Mouse (Mus musculus): Measurements from ENCODE around the gene Tent4a. TPM values are rescaled to one million over a fixed set of nuclear protein-coding genes. Genes with fewer than 3 reads are reported as not detected.

The Tent4a gene
- polyA plus RNA-seq, 1 experiment from 2014 or later: 5.5 TPM

- no peak for ATAC-seq (replicated peaks; ENCODE audit: low FRiP score)
- Histone ChIP-seq H3K27me3 (0 out of 2 replicates have a peak, but pooled peaks cover 3% of the 10 kb centered on the region), H3K27ac (peak overlapping the region; percentile 11; the same call in 1 of the 2 replicates), H3K4me3 (replicated peaks) (no peak overlapping the region), H3K9me3 (replicated peaks) (no peaks in the 10 kb centered on the region), H3K4me2 (no peak overlapping the region), H3K4me1 (peaks cover 27% of the 10 kb centered on the region), H3K9ac (no peak overlapping the region), H3K36me3 (no peaks in the 10 kb centered on the region)
- WGBS: 27% methylated on average over 17 of the region's 17 CpGs
Measured at GRCm38 (mm10) chr13:69542571-69543352, 8.3 kb upstream of the Tent4a start.

DNA sequence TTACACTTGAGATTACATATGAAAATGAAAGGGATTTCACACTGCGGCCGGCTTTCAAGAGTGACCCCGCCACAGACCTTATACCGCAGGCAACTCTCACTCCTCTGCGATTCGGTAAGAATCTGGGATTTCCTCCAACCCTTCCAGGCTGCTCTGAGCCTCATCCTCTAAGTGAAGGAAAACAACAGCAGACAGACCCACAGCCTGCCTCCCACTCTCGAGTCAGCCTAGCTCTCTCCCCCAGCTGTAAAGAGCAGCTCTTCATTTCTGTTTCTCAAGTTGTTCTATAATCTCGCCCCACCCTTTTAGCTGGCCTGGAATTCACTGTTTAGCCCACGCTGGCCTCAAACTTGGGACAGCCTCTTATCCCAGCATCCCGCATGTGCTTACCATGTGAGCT is 7.4 kb upstream of the Tent4a start:
- Histone ChIP-seq H3K9me3 (replicated peaks) (no peaks in the 10 kb centered on the region), H3K4me1 (peaks cover 27% of the 10 kb centered on the region), H3K9ac (no peak overlapping the region), H3K36me3 (no peaks in the 10 kb centered on the region), H3K27me3 (0 out of 2 replicates have a peak, but pooled peaks cover 3% of the 10 kb centered on the region), H3K27ac (peak overlapping the region; percentile 15), H3K4me3 (replicated peaks) (no peak overlapping the region), H3K4me2 (no peak overlapping the region)
- ATAC-seq (replicated peaks; ENCODE audit: low FRiP score): no peak
- WGBS: 52% methylated on average over 10 of the region's 10 CpGs

- Histone ChIP-seq H3K36me3 (no peaks in the 10 kb centered on the region), H3K27ac (peak overlapping the region; percentile 15), H3K4me2 (no peak overlapping the region), H3K9ac (no peak overlapping the region), H3K9me3 (replicated peaks) (no peaks in the 10 kb centered on the region), H3K4me1 (peaks cover 29% of the 10 kb centered on the region), H3K4me3 (replicated peaks) (no peak overlapping the region), H3K27me3 (no peaks in the 10 kb centered on the region)
- no peak for ATAC-seq (replicated peaks; ENCODE audit: low FRiP score)
- WGBS: 58% methylated on average over 6 of the region's 6 CpGs
Measured at GRCm38 (mm10) chr13:69541209-69541608, 6.8 kb upstream of the Tent4a start.

GRCm38 (mm10) chr13:69538327-69538726 is 3.9 kb upstream of the Tent4a start:
- 33% methylated on average over 4 of the region's 4 CpGs for WGBS
- no peak for ATAC-seq (replicated peaks; ENCODE audit: low FRiP score)
- H3K36me3 ChIP-seq: no peaks in the 10 kb centered on the region

GRCm38 (mm10) chr13:69537366-69537765 is 2.9 kb upstream of the Tent4a start:
- no peaks in the 10 kb centered on the region for H3K27me3 ChIP-seq
- H3K4me3 ChIP-seq (replicated peaks): no peak overlapping the region
- H3K27ac ChIP-seq: no peak overlapping the region
- H3K4me2 ChIP-seq: no peak overlapping the region
- H3K9ac ChIP-seq: no peak overlapping the region
- peaks cover 28% of the 10 kb centered on the region for H3K4me1 ChIP-seq
- ATAC-seq (replicated peaks; ENCODE audit: low FRiP score): no peak
- H3K9me3 ChIP-seq (replicated peaks): no peaks in the 10 kb centered on the region
- H3K36me3 ChIP-seq: no peaks in the 10 kb centered on the region
- 82% methylated on average over 7 of the region's 7 CpGs for WGBS

More at GRCm38 (mm10) chr13:69538327-69538726, 3.9 kb upstream of the Tent4a start:
- Histone ChIP-seq H3K9ac (no peak overlapping the region), H3K4me2 (no peak overlapping the region), H3K9me3 (replicated peaks) (no peaks in the 10 kb centered on the region), H3K27ac (no peak overlapping the region), H3K27me3 (no peaks in the 10 kb centered on the region), H3K4me3 (replicated peaks) (no peak overlapping the region), H3K4me1 (peaks cover 30% of the 10 kb centered on the region)

GRCm38 (mm10) chr13:69536021-69536420 is 1.6 kb upstream of the Tent4a start:
- Histone ChIP-seq H3K4me3 (replicated peaks) (peak overlapping the region; percentile 79), H3K36me3 (no peaks in the 10 kb centered on the region), H3K27ac (peak overlapping the region; percentile 96; the same call in 1 of the 2 replicates), H3K4me2 (peak overlapping the region; percentile 95), H3K4me1 (peaks cover 34% of the 10 kb centered on the region), H3K9me3 (replicated peaks) (no peaks in the 10 kb centered on the region), H3K27me3 (no peaks in the 10 kb centered on the region), H3K9ac (0 out of 2 replicates have a peak overlapping the region, but pooled peaks have one; percentile 88)
- 72% methylated on average over 4 of the region's 4 CpGs for WGBS
- no peak for ATAC-seq (replicated peaks; ENCODE audit: low FRiP score)

GRCm38 (mm10) chr13:69534654-69535551 is 486 bp upstream of the Tent4a start:
- ATAC-seq (replicated peaks; ENCODE audit: low FRiP score): peak; percentile 96
- peak overlapping the region; percentile 95 for H3K4me2 ChIP-seq
- no peaks in the 10 kb centered on the region for H3K27me3 ChIP-seq
- H3K36me3 ChIP-seq: peaks cover 6% of the 10 kb centered on the region
- under 1% methylated on average over 75 of the region's 86 CpGs for WGBS
- peak overlapping the region; percentile 90 for H3K9ac ChIP-seq
- H3K4me1 ChIP-seq: peaks cover 44% of the 10 kb centered on the region
- peak overlapping the region; percentile 79 for H3K4me3 ChIP-seq (replicated peaks)
- no peaks in the 10 kb centered on the region for H3K9me3 ChIP-seq (replicated peaks)
- H3K27ac ChIP-seq: peak overlapping the region; percentile 96

DNA sequence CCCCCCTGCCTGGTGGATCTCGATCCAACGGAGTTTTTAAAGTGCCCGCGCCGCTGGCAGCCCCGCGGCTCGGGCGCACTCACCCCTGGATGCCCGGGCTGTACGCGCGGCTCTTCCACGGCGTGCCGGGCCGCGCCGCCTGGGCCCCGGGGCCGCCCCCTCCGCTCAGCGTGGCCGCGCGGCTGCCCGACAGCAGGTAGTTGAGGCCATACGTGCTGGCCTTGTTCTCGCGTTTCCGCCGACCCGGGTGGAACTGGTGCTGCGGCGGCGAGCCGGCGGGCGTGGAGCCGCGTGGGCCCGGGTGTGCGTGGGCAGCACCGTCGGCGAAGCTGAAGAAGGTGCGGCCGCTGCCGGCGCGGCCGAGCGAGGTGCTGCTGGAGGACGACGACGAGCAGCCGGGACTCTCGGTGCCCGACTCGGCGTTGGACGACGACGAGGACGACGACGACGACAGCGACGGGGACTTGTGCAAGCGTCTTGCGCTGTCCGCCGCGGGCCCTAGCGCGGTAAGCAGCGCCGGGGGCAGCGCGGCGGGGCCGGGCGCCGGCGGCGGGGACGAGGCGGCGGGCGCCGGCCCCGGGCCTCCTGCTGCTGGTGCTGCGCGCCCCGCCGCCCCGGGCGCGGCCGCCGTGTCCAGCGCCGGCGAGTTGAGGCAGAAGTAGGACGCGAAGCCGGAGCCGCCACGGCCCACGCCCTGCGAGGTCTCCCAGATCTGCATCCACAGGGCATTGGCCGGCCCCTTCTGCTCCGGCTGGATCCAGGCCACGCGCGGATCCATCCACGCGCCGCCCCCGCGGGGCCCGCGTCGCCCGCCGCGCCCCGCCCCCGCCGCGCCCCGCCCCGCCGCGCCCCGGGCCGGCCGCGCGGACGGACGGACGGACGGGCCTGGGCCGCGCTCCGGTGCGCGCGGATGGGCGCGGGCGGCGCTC is 748 bp downstream of the Tent4a start, which contains the start of gene Nsun2:
TSS of gene Nsun2 (plus strand) at position 342 of the 929 bp plus-strand sequence.
- Histone ChIP-seq H3K36me3 (peaks cover 18% of the 10 kb centered on the region), H3K4me1 (peaks cover 47% of the 10 kb centered on the region), H3K4me3 (replicated peaks) (peak within 1 kb of the TSS; percentile 79), H3K4me2 (peak within 1 kb of the TSS; percentile 83), H3K9me3 (replicated peaks) (no peaks in the 10 kb centered on the region), H3K27ac (peak within 1 kb of the TSS; percentile 96), H3K27me3 (no peaks in the 10 kb centered on the region), H3K9ac (peak within 1 kb of the TSS; percentile 90)
- WGBS: under 1% methylated on average over 112 of the region's 155 CpGs
- no peak for ATAC-seq (replicated peaks; ENCODE audit: low FRiP score)

DNA sequence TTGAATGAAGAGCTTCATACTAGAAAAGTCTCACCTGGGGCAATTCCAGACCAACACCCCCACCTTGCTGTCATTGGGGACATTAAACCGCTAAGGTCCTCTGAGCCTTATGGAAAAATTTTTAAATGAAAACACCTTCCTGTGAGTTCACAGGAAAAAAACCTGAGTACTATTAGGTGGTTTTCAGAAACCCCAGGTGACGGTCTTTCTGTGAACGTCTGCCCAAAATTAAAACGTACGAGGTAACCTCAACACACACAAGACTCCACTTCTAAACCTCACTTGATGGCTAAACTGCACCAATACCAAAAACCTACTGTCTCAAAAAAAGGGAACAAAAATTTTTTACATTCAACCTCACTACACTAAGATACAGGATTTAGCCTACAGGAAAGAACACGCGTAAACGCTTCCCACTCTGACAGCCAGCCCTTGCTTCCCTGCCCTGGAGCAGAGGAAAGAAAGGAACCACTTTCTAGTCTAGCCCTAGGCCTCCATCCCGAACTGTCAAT is 1.5 kb downstream of the Tent4a start:
- peak overlapping the region; percentile 83 for H3K4me2 ChIP-seq
- H3K9ac ChIP-seq: peak overlapping the region; percentile 90
- peaks cover 21% of the 10 kb centered on the region for H3K36me3 ChIP-seq
- peaks cover 53% of the 10 kb centered on the region for H3K4me1 ChIP-seq
- H3K27ac ChIP-seq: peak overlapping the region; percentile 96; the same call in 1 of the 2 replicates
- ATAC-seq (replicated peaks; ENCODE audit: low FRiP score): no peak
- WGBS: 1% methylated on average over 9 of the region's 9 CpGs
- H3K27me3 ChIP-seq: no peaks in the 10 kb centered on the region
- H3K9me3 ChIP-seq (replicated peaks): no peaks in the 10 kb centered on the region
- H3K4me3 ChIP-seq (replicated peaks): peak overlapping the region; percentile 79

DNA sequence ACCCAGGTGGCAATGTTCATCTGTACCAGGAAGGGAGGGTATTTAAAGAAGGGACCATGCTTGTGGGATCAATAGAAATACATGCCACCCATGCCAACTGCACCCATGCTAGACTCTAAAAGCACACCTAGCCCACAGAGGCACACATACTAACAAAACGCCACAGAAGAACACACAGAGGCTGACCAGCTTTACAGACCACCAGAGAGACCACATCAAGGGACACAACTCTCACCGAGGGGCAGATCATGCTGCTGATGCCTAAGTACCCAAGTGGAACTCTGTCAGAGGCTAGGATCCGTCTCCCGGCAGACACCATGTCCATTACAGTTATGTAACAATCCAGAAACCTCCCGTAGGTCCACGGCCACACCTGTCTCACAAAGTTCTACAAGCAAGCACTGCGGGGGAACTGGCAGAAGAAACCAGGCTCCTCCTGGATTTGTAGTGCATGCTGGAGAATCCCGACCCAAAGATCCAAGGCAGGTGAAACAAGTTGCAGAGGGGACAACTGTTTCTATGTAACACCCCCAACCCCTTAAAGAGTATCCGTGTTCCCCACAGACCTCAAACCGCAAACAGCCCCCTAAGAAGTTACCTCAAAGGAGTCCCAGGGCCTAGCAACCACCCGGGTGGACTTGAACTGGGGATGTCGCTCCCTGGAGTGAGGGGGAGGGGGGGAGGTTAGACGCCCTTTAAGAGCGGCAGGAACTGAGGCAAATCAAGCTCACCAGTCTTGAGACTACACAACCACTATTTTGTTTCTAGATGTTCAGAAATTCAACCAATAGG is 2.1 kb downstream of the Tent4a start:
- H3K27me3 ChIP-seq: no peaks in the 10 kb centered on the region
- H3K36me3 ChIP-seq: peaks cover 21% of the 10 kb centered on the region
- peak overlapping the region; percentile 90 for H3K9ac ChIP-seq
- H3K27ac ChIP-seq: no peak overlapping the region
- no peaks in the 10 kb centered on the region for H3K9me3 ChIP-seq (replicated peaks)
- WGBS: 19% methylated on average over 14 of the region's 14 CpGs
- H3K4me3 ChIP-seq (replicated peaks): peak overlapping the region; percentile 79
- ATAC-seq (replicated peaks; ENCODE audit: low FRiP score): no peak
- peaks cover 53% of the 10 kb centered on the region for H3K4me1 ChIP-seq
- H3K4me2 ChIP-seq: peak overlapping the region; percentile 83
